Mouse (Mus musculus): ENCODE measurements around the gene Zdhhc22.

The Zdhhc22 gene

GRCm38 (mm10) chr12:86961589-86962344, 28.5 kb downstream of the Zdhhc22 start:
- DNase-seq (ENCODE audit: low spot score in 2 of 2), result peak; percentile 73 to 80

- DNase-seq (ENCODE audit: low spot score in 2 of 2), result no peak
Measured at GRCm38 (mm10) chr12:86960791-86961335, 29.4 kb downstream of the Zdhhc22 start.

GRCm38 (mm10) chr12:86960138-86960537, 30.1 kb downstream of the Zdhhc22 start:
- no peak for DNase-seq (ENCODE audit: low spot score in 2 of 2)

- no peak for DNase-seq (ENCODE audit: low spot score in 2 of 2)
Measured at GRCm38 (mm10) chr12:86959661-86960060, 30.6 kb downstream of the Zdhhc22 start.

GRCm38 (mm10) chr12:86958558-86958957, 31.7 kb downstream of the Zdhhc22 start:
- no peak for DNase-seq (ENCODE audit: low spot score in 2 of 2)

- DNase-seq (ENCODE audit: low spot score in 2 of 2), result peak; percentile 40 to 57
Measured at GRCm38 (mm10) chr12:86955894-86956293, 34.3 kb downstream of the Zdhhc22 start.

GRCm38 (mm10) chr12:86952331-86952850, 37.8 kb downstream of the Zdhhc22 start:
- no peak for DNase-seq (ENCODE audit: low spot score in 2 of 2)

GRCm38 (mm10) chr12:86950961-86951360, 39.3 kb downstream of the Zdhhc22 start:
- no peak for DNase-seq (ENCODE audit: low spot score in 2 of 2)

- DNase-seq (ENCODE audit: low spot score in 2 of 2), result no peak
Measured at GRCm38 (mm10) chr12:86950161-86950960, 39.9 kb downstream of the Zdhhc22 start.

- DNase-seq (ENCODE audit: low spot score in 2 of 2), result no peak
Measured at GRCm38 (mm10) chr12:86949501-86949900, 40.7 kb downstream of the Zdhhc22 start.

GRCm38 (mm10) chr12:86948627-86949026, 41.6 kb downstream of the Zdhhc22 start:
- DNase-seq (ENCODE audit: low spot score in 2 of 2), result peak; percentile 50 to 67

- DNase-seq (ENCODE audit: low spot score in 2 of 2), result peak; percentile 53 to 65
Measured at GRCm38 (mm10) chr12:86947681-86948401, 42.4 kb downstream of the Zdhhc22 start.

GRCm38 (mm10) chr12:86946862-86947574, 43.2 kb downstream of the Zdhhc22 start, which contains the start of gene Cipc:
Cipc (plus strand) TSS chr12:86947043.
- DNase-seq (ENCODE audit: low spot score in 2 of 2), result peak; percentile 99

- peak; percentile 42 to 45 for DNase-seq (ENCODE audit: low spot score in 2 of 2)
Measured at GRCm38 (mm10) chr12:86946301-86946781, 43.9 kb downstream of the Zdhhc22 start.

- DNase-seq (ENCODE audit: low spot score in 2 of 2), result peak; percentile 56 to 78
Measured at GRCm38 (mm10) chr12:86945126-86945525, 45.1 kb downstream of the Zdhhc22 start.

- no peak for DNase-seq (ENCODE audit: low spot score in 2 of 2)
Measured at GRCm38 (mm10) chr12:86943421-86943820, 46.8 kb downstream of the Zdhhc22 start.

GRCm38 (mm10) chr12:86941734-86942486, 48.3 kb downstream of the Zdhhc22 start:
- DNase-seq (ENCODE audit: low spot score in 2 of 2), result peak in 1 of 2 experiments; percentile 35

GRCm38 (mm10) chr12:86941173-86941572, 49.1 kb downstream of the Zdhhc22 start:
- no peak for DNase-seq (ENCODE audit: low spot score in 2 of 2)

GRCm38 (mm10) chr12:86938571-86938970, 51.7 kb downstream of the Zdhhc22 start:
- peak; percentile 67 to 83 for DNase-seq (ENCODE audit: low spot score in 2 of 2)
